Mouse (Mus musculus): ENCODE data around the gene Olfr1438-ps1.
"Not testable (repeated sequence)": the region's sequence is repeated elsewhere in the genome, so short reads cannot be mapped to it uniquely, and the experiment has no call there.

The Olfr1438-ps1 gene

DNA sequence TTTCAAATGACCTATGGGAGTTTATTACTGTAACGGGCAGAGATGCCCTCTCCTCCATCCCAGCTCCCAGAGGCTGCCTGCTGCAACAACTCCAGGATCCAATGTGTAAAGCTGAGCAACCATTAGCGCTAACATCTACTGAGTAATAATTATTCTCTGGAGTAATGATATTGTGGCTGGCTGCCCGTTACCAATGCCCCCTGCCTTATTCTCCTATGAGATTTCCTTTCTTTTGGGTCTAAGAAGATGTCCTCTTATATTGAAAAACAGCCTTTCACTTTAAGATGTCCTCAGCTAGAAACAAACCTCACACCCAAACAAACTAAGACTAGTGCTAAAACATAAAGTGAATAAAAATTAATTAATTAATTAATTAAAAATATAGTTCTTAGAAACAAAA is at the start of gene Olfr1438-ps1:
Gene Olfr1438-ps1 (minus strand): TSS at position 101 of the 400 bp plus-strand sequence.
- no peak for DNase-seq (ENCODE audit: extremely low read depth, low read depth)

DNA sequence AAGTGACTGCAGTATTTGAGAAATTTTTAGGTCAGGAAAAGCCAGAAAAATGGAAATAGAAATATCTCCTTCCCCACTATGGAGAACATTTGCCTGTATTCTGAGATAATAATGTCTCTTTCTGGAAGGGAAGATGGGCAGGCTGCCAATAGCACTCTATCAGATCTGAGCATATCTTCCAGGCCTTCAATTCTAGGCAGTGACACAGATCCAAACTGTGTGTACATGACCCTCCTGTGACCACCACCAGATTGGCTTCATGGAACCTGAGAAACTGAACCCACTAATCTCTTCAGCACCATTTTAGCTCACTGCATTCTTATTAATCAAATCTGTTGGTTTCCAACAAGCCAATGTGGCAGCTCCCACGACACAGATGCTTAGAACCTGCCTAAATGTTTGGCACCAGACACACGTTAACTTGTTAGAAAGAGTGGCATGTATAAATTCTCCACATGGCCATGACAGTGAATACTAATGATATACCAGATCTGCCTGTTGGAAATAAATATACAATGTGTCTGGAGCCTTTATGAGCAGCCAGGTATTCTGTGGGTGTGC is 38.8 kb upstream of the Olfr1438-ps1 start:
- no peak for DNase-seq (ENCODE audit: extremely low read depth, low read depth)

DNA sequence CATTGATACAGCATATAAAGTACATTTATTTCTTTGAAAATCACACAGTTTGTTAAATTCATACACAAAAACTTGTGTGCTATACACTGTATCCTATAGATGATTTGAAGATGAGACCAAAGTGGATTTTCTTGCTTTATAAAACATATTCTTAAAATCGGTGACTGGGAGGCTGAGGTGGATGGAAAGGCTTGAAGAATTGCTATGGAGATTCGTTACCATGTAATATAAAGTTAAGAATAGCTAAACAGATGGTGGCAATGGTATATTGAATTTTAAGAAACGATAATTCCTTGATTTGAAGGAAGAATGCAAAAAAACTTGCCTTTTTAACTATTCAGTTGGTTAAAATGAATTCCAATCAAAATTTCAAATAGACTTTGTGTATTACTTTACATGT is 37.3 kb upstream of the Olfr1438-ps1 start:
- DNase-seq (ENCODE audit: extremely low read depth, low read depth), result no peak

DNA sequence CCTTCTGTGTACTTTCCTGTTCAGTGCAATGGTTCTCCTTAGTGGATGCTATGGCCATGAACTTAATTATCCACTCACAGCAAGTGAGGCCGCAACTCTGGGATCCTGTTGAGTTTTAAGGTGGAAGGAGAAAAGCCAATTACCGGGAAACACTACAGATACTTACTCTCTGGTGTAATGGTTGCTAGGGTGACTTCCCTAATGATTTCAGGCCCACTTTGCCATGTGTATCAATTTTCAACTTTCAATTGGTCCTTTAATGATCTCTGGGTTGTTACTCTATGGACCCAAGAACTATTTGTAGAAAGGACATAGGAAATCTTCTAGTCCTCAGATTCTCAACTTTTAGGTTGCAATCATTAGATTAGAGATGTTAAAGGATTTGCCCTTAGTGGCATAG is 10.7 kb downstream of the Olfr1438-ps1 start, which contains the start of gene Olfr1437:
Gene Olfr1437 (minus strand): TSS at position 101 of the 400 bp plus-strand sequence.
- DNase-seq (ENCODE audit: extremely low read depth, low read depth), result no peak

DNA sequence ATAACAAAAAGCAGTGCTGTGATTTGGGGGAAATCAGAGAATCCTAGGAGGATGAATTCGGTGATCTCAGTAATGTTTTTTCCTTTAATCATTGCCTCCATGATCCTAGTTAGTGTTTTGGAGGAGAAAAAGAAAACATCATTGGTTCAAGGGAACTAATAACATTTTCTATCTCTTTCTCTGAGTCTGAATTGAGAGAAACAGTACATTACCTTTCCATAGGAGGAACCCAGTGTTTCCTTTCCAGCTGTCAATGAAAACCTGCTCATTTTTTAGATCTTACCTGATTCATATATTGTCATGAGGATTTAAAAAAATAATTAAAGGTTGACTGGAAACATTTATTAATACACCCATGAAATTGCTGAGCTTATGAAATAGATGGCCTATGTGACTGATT is 36.7 kb downstream of the Olfr1438-ps1 start, which contains the start of gene Olfr1436:
Gene Olfr1436 (minus strand): TSS at position 101 of the 400 bp plus-strand sequence.
- DNase-seq (ENCODE audit: extremely low read depth, low read depth), result not testable (repeated sequence)

DNA sequence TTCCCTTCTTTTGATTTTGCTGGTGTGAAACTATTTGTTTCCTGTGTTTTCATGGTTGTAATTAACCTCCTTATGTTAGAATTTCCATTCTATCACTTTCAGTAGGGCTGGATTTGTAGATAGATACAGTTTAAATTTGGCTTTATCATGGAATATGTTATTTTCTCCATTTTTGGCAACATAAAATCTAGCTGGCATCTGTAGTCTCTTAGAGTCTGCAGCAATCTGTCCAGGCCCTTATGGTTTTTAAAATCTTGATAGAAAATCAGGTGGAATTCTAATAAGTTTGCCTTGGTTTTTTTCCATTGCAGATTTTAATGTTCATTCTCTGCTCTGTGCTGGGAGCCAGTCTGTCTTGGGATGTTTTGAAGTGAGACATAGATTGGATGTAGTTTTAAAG is 42.7 kb downstream of the Olfr1438-ps1 start:
- no peak for DNase-seq (ENCODE audit: extremely low read depth, low read depth)

DNA sequence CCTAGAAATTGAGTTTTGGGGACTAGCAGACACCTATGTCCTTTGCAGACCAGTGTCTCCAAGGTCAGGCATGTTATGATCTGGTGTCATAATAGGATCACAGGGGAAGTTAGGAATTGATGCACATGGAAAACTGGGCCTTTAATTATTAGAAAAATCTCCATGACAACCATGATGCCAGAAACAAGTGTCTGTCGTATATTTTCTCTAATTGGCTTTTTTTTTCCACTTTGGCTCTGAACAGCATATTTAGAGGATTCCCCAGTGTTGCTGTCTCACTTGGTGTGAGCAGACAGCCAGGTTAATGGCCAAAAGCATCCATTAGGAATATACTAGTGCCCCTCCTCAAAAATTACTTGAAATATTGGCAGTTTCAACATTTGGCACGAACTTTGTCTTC is 56.2 kb downstream of the Olfr1438-ps1 start, which contains the start of gene Olfr1434:
Gene Olfr1434 (plus strand): TSS at position 301 of the 400 bp plus-strand sequence.
- no peak for DNase-seq (ENCODE audit: extremely low read depth, low read depth)
